Mouse (Mus musculus): ENCODE data around the gene Pon3. TPM values are rescaled to one million over a fixed set of nuclear protein-coding genes. Genes with fewer than 3 reads are reported as not detected.

The Pon3 gene
- 1.6 and 2.1 TPM in 2 replicates for polyA plus RNA-seq (2012; rRNA removed)

GRCm38 (mm10) chr6:5255722-5256451 is at the start of gene Pon3:
Pon3 (minus strand) TSS chr6:5256286.

GRCm38 (mm10) chr6:5298092-5298554 is 42.0 kb upstream of the Pon3 start, which contains the start of gene Pon2:
Pon2 (minus strand) TSS chr6:5298455.

GRCm38 (mm10) chr6:5193693-5194092 is 62.4 kb downstream of the Pon3 start, which contains the start of gene Pon1:
Pon1 (minus strand) TSS chr6:5193946.

Other genes with a start within 250 kb of the Pon3 start
- gene Pon1, start 62.3 kb downstream of the Pon3 start, polyA plus RNA-seq (2012; rRNA removed): 0.36 TPM in 2 replicates
- gene Pon2, start 42.2 kb upstream of the Pon3 start, polyA plus RNA-seq (2012; rRNA removed): 11.3 and 11.8 TPM in 2 replicates
- 11.3 and 12.5 TPM in 2 replicates for gene Asb4, start 127.1 kb upstream of the Pon3 start, polyA plus RNA-seq (2012; rRNA removed)
- 1.7 and 2.4 TPM in 2 replicates for gene Pdk4, start 240.0 kb upstream of the Pon3 start, polyA plus RNA-seq (2012; rRNA removed)